Comparison of ENCODE assay signal across 27 mouse cellular contexts in the genomic region with DNA sequence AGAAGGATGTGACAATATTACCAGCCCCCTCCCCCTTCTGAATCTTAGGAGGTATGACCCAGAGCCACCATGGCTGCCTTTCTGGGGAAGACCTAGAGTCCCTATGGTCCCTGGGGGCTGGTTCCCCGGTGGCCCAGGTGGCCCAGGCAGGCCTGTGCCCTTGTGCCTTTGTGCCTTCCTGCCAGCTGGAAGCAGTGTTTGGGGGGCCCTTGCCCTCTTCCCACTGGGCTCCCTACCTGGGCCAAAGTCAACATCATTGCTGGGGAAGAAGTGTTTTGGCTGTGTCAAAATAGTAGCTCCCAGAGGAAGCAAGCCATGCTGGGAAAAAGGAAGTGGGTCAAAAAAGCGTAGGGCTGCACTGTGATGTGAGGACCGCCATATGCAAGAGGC. TPM values are rescaled to one million over a fixed set of nuclear protein-coding genes. Genes with fewer than 3 reads are reported as not detected.
DNase-seq lines count a peak whose midpoint lies in the region; ATAC-seq and TF ChIP-seq lines count a peak whose summit lies in the region.
"Had no signal": no experiment of that assay in that cellular context is flagged by ENCODE, and none has a peak within 500 bp of the region (broad histone marks: within the 10 kb centered on the region; RNA-seq: fewer than 3 reads in every experiment).

No protein-coding gene starts in this region.

- DNase-seq in forebrain, embryonic 11.5 days (ENCODE audit: low spot score): peak; percentile 41
- DNase-seq in forebrain, postnatal 0 days: no peak
- peak; percentile 93 for DNase-seq in heart, adult 11 months
- no peak for DNase-seq in heart, adult 2 months
- no peak for DNase-seq in liver, adult 2 months (ENCODE audit: extremely low read depth, low read depth, low spot score)
- no peak for DNase-seq in lung, postnatal 36 days
- DNase-seq: adrenal gland, adult 8-10 months; adrenal gland, postnatal 14 days; adrenal gland, postnatal 36 days; B cell, adult 2 months; cerebellum, adult 11-12 months; cerebellum, adult 2 months; cerebellum, adult 9-10 months; cerebellum, postnatal 10 days; cerebellum, postnatal 25 days had no signal

- TF ChIP-seq CTCF in forebrain, postnatal 0 days (IDR thresholded peaks at IDR 0.05; ENCODE audit: low read depth): no peak
- TF ChIP-seq CTCF in heart, adult 2 months (IDR thresholded peaks at IDR 0.05): no peak
- TF ChIP-seq CTCF in liver, adult 2 months (IDR thresholded peaks at IDR 0.05; ENCODE audit: low read depth, low read length): no peak

- H3K79me2 ChIP-seq in heart, adult 2 months (replicated peaks; ENCODE audit: control insufficient read depth, insufficient read depth, low read length): no peaks in the 10 kb centered on the region
- H3K79me2 ChIP-seq in liver, adult 2 months (ENCODE audit: control insufficient read depth, insufficient read depth, low read length): peaks cover 10% of the 10 kb centered on the region; the same call in 1 of the 2 replicates

- no peak overlapping the region for H3K4me2 ChIP-seq in forebrain, embryonic 11.5 days (ENCODE audit: low read depth, low read length, severe bottlenecking)
- H3K4me2 ChIP-seq in forebrain, postnatal 0 days (ENCODE audit: low read depth): no peak overlapping the region
- no peak overlapping the region for H3K4me2 ChIP-seq in liver, embryonic 12.5 days
- H3K4me2 ChIP-seq: embryonic facial prominence, embryonic 12.5 days; forebrain, embryonic 13.5 days; forebrain, embryonic 15.5 days had no signal

- H3K4me3 ChIP-seq in forebrain, embryonic 11.5 days (ENCODE audit: low read depth, low read length): no peak overlapping the region
- H3K4me3 ChIP-seq in forebrain, postnatal 0 days (ENCODE audit: low read depth, low read length): no peak overlapping the region
- H3K4me3 ChIP-seq in heart, adult 2 months: no peak overlapping the region
- H3K4me3 ChIP-seq in liver, adult 2 months (ENCODE audit: insufficient read depth, low read depth, low read length): no peak overlapping the region
- H3K4me3 ChIP-seq in liver, embryonic 12.5 days: no peak overlapping the region
- H3K4me3 ChIP-seq: embryonic facial prominence, embryonic 10.5 days; embryonic facial prominence, embryonic 12.5 days; erythroblast, embryonic 14.5 days; forebrain, embryonic 10.5 days; forebrain, embryonic 13.5 days; forebrain, embryonic 15.5 days had no signal

- ATAC-seq in forebrain, embryonic 11.5 days (replicated peaks; ENCODE audit: low FRiP score): no peak
- no peak for ATAC-seq in forebrain, postnatal 0 days
- no peak for ATAC-seq in liver, embryonic 12.5 days
- ATAC-seq: activated CD4-positive, CD25-positive, alpha-beta regulatory T cell, adult 4 months; CD4-positive, CD25-positive, alpha-beta regulatory T cell, adult 4 months; forebrain, embryonic 13.5 days; forebrain, embryonic 15.5 days; Patski had no signal

- H3K27ac ChIP-seq in forebrain, embryonic 11.5 days (ENCODE audit: low read depth, low read length): no peak overlapping the region
- H3K27ac ChIP-seq in forebrain, postnatal 0 days (ENCODE audit: low read depth, low read length): no peak overlapping the region
- H3K27ac ChIP-seq in heart, adult 2 months: no peak overlapping the region
- peak overlapping the region; percentile 4 for H3K27ac ChIP-seq in liver, adult 2 months (replicated peaks; ENCODE audit: insufficient read depth, low read depth, low read length)
- H3K27ac ChIP-seq in liver, embryonic 12.5 days: no peak overlapping the region
- H3K27ac ChIP-seq: embryonic facial prominence, embryonic 10.5 days; embryonic facial prominence, embryonic 12.5 days; forebrain, embryonic 10.5 days; forebrain, embryonic 13.5 days; forebrain, embryonic 15.5 days had no signal

- H3K9ac ChIP-seq in forebrain, embryonic 11.5 days (ENCODE audit: low read length): no peak overlapping the region
- no peak overlapping the region for H3K9ac ChIP-seq in forebrain, postnatal 0 days
- H3K9ac ChIP-seq in heart, adult 2 months (ENCODE audit: low read depth, low read length): no peak overlapping the region
- no peak overlapping the region for H3K9ac ChIP-seq in liver, adult 2 months (ENCODE audit: low read depth, low read length)
- H3K9ac ChIP-seq in liver, embryonic 12.5 days: no peak overlapping the region
- H3K9ac ChIP-seq: embryonic facial prominence, embryonic 12.5 days; forebrain, embryonic 13.5 days; forebrain, embryonic 15.5 days had no signal

- H3K4me1 ChIP-seq in forebrain, embryonic 11.5 days (replicated peaks; ENCODE audit: control insufficient read depth, insufficient read depth, low read length): no peaks in the 10 kb centered on the region; the same call in 1 of the 2 replicates
- H3K4me1 ChIP-seq in forebrain, postnatal 0 days (ENCODE audit: insufficient read depth): no peaks in the 10 kb centered on the region
- peaks cover 34% of the 10 kb centered on the region for H3K4me1 ChIP-seq in heart, adult 2 months (ENCODE audit: control insufficient read depth, insufficient read depth, low read length)
- peaks cover 60% of the 10 kb centered on the region for H3K4me1 ChIP-seq in liver, adult 2 months (ENCODE audit: control insufficient read depth, insufficient read depth, low read length)
- peaks cover 7% of the 10 kb centered on the region for H3K4me1 ChIP-seq in liver, embryonic 12.5 days

- no peaks in the 10 kb centered on the region for H3K36me3 ChIP-seq in forebrain, embryonic 11.5 days (ENCODE audit: control insufficient read depth, insufficient read depth, low read length)
- H3K36me3 ChIP-seq in forebrain, postnatal 0 days (ENCODE audit: insufficient read depth): no peaks in the 10 kb centered on the region
- H3K36me3 ChIP-seq in heart, adult 2 months (ENCODE audit: control insufficient read depth, insufficient read depth, low read length): peaks cover 9% of the 10 kb centered on the region; the same call in 1 of the 2 replicates
- peaks cover 18% of the 10 kb centered on the region; the same call in 1 of the 2 replicates for H3K36me3 ChIP-seq in liver, adult 2 months (ENCODE audit: control insufficient read depth, insufficient read depth, low read length)
- 0 out of 2 replicates have a peak, but pooled peaks cover 5% of the 10 kb centered on the region for H3K36me3 ChIP-seq in liver, embryonic 12.5 days
- H3K36me3 ChIP-seq: embryonic facial prominence, embryonic 12.5 days; forebrain, embryonic 15.5 days; G1E had no signal

- H3K27me3 ChIP-seq in forebrain, embryonic 11.5 days (ENCODE audit: control insufficient read depth, insufficient read depth, low read length): no peaks in the 10 kb centered on the region
- H3K27me3 ChIP-seq in forebrain, postnatal 0 days (ENCODE audit: insufficient read depth, low read length): no peaks in the 10 kb centered on the region
- H3K27me3 ChIP-seq in heart, adult 2 months (ENCODE audit: control insufficient read depth, insufficient read depth, low read length): no peaks in the 10 kb centered on the region
- no peaks in the 10 kb centered on the region for H3K27me3 ChIP-seq in liver, adult 2 months (ENCODE audit: control insufficient read depth, insufficient read depth, low read length)
- H3K27me3 ChIP-seq in liver, embryonic 12.5 days (replicated peaks): no peaks in the 10 kb centered on the region
- H3K27me3 ChIP-seq: embryonic facial prominence, embryonic 12.5 days; forebrain, embryonic 13.5 days; forebrain, embryonic 15.5 days; Patski had no signal

- no peak for TF ChIP-seq EP300 in heart, adult 2 months (IDR thresholded peaks at IDR 0.05; ENCODE audit: insufficient read depth, low read depth, low read length)

- WGBS in forebrain, embryonic 11.5 days: 89% methylated on average over 3 of the region's 3 CpGs
- WGBS in forebrain, postnatal 0 days: 91% methylated on average over 3 of the region's 3 CpGs
- 79% methylated on average over 3 of the region's 3 CpGs for WGBS in heart, adult 2 months
- WGBS in liver, adult 2 months: 41% methylated on average over 3 of the region's 3 CpGs
- WGBS in liver, embryonic 12.5 days (ENCODE audit: insufficient replicate concordance): 68% methylated on average over 3 of the region's 3 CpGs

- no peaks in the 10 kb centered on the region for H3K9me3 ChIP-seq in forebrain, embryonic 11.5 days (ENCODE audit: control insufficient read depth, low read length)
- no peaks in the 10 kb centered on the region for H3K9me3 ChIP-seq in forebrain, postnatal 0 days (ENCODE audit: low read length)
- H3K9me3 ChIP-seq in liver, embryonic 12.5 days (replicated peaks): no peaks in the 10 kb centered on the region
- H3K9me3 ChIP-seq: embryonic facial prominence, embryonic 10.5 days; embryonic facial prominence, embryonic 12.5 days; forebrain, embryonic 10.5 days; forebrain, embryonic 13.5 days; forebrain, embryonic 15.5 days; G1E had no signal

- no peak for TF ChIP-seq POLR2A in heart, adult 2 months (IDR thresholded peaks at IDR 0.05; ENCODE audit: insufficient read depth, low read depth, low read length)
- no peak for TF ChIP-seq POLR2A in liver, adult 2 months (IDR thresholded peaks at IDR 0.05; ENCODE audit: extremely low read depth, insufficient read depth, low read length)

- intact Hi-C loops in heart, adult 2 months (cut with DNase I): no loop called here

RNA-seq across cellular contexts. Expression of gene Aldh1l1, which starts 11.9 kb away (rescaled TPM):
- polyA plus RNA-seq in forebrain, embryonic 11.5 days (2014; fragmentation: Nextera tagmentation; extraction: Ambion mirVana): 1.2 and 2.8 TPM in 2 replicates
- total RNA-seq in forebrain, postnatal 0 days (2014; rRNA removed): 70.2 and 71.3 TPM in 2 replicates
- 54.2 and 67.8 TPM in 2 replicates for polyA plus RNA-seq in forebrain, postnatal 0 days (2015; fragmentation: Nextera tagmentation; extraction: Ambion mirVana)
- 1 to 10 TPM; 2.5 to 3.7 TPM for total RNA-seq in heart, adult 2 months (2021)
- 3.2 and 7.5 TPM in 2 replicates for polyA plus RNA-seq in heart, adult 2 months (2012; rRNA removed)
- 1,071 and 1,237 TPM in 2 replicates for total RNA-seq in liver, adult 2 months (2014; rRNA removed)
- polyA plus RNA-seq in liver, adult 2 months (2012; rRNA removed): 834 and 897 TPM in 2 replicates
- polyA plus RNA-seq in liver, embryonic 12.5 days (2016; fragmentation: Nextera tagmentation; extraction: Ambion mirVana): 8.0 and 11.6 TPM in 2 replicates
- polyA plus RNA-seq: erythroblast, embryonic 14.5 days; G1E had no signal

RNA-seq across cellular contexts. Expression of gene Klf15, which starts 12.0 kb away (rescaled TPM):
- polyA plus RNA-seq in forebrain, embryonic 11.5 days (2014; fragmentation: Nextera tagmentation; extraction: Ambion mirVana): 2.8 and 3.0 TPM in 2 replicates
- total RNA-seq in forebrain, postnatal 0 days (2014; rRNA removed): 16.6 and 24.6 TPM in 2 replicates
- polyA plus RNA-seq in forebrain, postnatal 0 days (2015; fragmentation: Nextera tagmentation; extraction: Ambion mirVana): 16.2 and 17.5 TPM in 2 replicates
- total RNA-seq in heart, adult 2 months (2021): 10 to 100 TPM; 64.7 to 67.4 TPM
- 54.7 and 60.2 TPM in 2 replicates for polyA plus RNA-seq in heart, adult 2 months (2012; rRNA removed)
- total RNA-seq in liver, adult 2 months (2014; rRNA removed): 148 and 168 TPM in 2 replicates
- 147 and 252 TPM in 2 replicates for polyA plus RNA-seq in liver, adult 2 months (2012; rRNA removed)
- polyA plus RNA-seq in liver, embryonic 12.5 days (2016; fragmentation: Nextera tagmentation; extraction: Ambion mirVana): 8.6 and 10.3 TPM in 2 replicates
- total RNA-seq: CH12.LX had no signal
- polyA plus RNA-seq: activated CD4-positive, CD25-positive, alpha-beta regulatory T cell, adult 4 months; CD4-positive, CD25-positive, alpha-beta regulatory T cell, adult 4 months; erythroblast, embryonic 14.5 days; G1E had no signal

RNA-seq across cellular contexts. Expression of gene Cfap100, which starts 45.8 kb away (rescaled TPM):
- polyA plus RNA-seq in forebrain, embryonic 11.5 days (2014; fragmentation: Nextera tagmentation; extraction: Ambion mirVana): 1.2 and 1.8 TPM in 2 replicates
- total RNA-seq in forebrain, postnatal 0 days (2014; rRNA removed): 3.4 and 6.5 TPM in 2 replicates
- 4.0 and 4.9 TPM in 2 replicates for polyA plus RNA-seq in forebrain, postnatal 0 days (2015; fragmentation: Nextera tagmentation; extraction: Ambion mirVana)
- under 1 TPM; 0.16 to 0.18 TPM for total RNA-seq in heart, adult 2 months (2021)
- 0.44 and 0.80 TPM in 2 replicates for polyA plus RNA-seq in heart, adult 2 months (2012; rRNA removed)
- 0.20 and 0.28 TPM in 2 replicates for total RNA-seq in liver, adult 2 months (2014; rRNA removed)
- 0.17 and 0.33 TPM in 2 replicates for polyA plus RNA-seq in liver, adult 2 months (2012; rRNA removed)
- polyA plus RNA-seq in liver, embryonic 12.5 days (2016; fragmentation: Nextera tagmentation; extraction: Ambion mirVana): not detected in 2 replicates
- total RNA-seq: CH12.LX had no signal
- polyA plus RNA-seq: CD4-positive, CD25-positive, alpha-beta regulatory T cell, adult 4 months; erythroblast, embryonic 14.5 days; G1E had no signal

Comparison
In these comparisons a context has a peak if more than half of its experiments do, and no peak if none do; other contexts are left out.
1. DNase-seq: peak in forebrain, embryonic 11.5 days (single experiment) and heart, adult 11 months (single experiment); none in forebrain, postnatal 0 days (single experiment), heart, adult 2 months (0 of 2), liver, adult 2 months (single experiment) and lung, postnatal 36 days (single experiment).
2. RNA of gene Aldh1l1, which starts 11.9 kb away (polyA plus RNA-seq): 834 to 897 TPM in liver, adult 2 months; 54.2 to 67.8 TPM in forebrain, postnatal 0 days, 8.0 to 11.6 TPM in liver, embryonic 12.5 days, 3.2 to 7.5 TPM in heart, adult 2 months and 1.2 to 2.8 TPM in forebrain, embryonic 11.5 days; every median in the first group is over 10 times any median in the second.